Mouse (Mus musculus) kidney, adult 9 months (tissue): ENCODE measurements around the gene Colca2.

Source experiments
- DNase-seq: peaks from one replicate; pipeline ENCODE4 v3.0.0; 2022

Gene Colca2

DNA sequence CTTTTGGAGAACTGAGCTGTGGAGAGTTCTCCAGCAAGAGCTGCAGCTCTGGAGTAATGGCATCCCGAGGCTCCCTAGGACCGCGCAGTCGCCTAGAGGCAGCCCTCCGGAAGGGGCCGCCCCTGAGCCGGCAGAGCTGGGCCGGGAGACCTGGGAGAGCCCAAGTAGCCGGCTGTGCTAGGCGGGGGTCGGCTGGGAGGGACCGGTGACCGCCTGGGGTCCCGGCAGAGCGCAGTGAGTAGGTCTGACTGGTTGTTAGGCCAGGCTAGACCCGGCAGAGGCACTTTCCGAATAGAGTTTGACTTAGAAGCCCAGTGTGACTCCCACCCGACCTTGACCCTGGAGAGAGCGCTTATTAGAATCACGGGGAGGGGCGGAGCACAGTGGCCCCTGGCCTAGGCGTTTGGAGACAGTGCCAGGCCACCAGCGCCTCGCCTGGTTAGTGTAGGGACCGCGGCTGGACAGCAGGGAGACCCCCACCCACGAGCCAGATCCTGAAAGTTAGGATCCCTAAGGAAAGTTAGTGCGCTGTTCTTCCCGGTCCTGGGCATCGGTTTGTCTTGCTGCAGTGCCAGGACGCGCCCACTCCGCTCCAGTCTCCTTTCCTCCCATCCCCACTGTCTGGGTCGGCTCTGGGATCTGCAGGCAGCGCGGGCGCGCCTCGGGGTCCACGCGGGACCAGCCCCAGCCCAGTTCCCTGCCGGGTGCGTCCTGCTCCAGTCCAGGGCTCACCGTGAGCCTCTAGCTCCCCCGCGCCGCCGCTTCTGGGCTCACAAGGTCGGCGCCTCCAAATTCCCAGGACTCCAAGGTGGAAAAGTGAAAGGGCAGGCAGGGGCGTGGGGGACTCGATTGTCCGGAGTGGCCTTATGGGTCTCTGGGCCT lies at the start of gene Colca2:
Gene Colca2, minus strand, starts transcription at position 70 of the 882 bp plus-strand sequence.
- peak; percentile 77 for DNase-seq

DNA sequence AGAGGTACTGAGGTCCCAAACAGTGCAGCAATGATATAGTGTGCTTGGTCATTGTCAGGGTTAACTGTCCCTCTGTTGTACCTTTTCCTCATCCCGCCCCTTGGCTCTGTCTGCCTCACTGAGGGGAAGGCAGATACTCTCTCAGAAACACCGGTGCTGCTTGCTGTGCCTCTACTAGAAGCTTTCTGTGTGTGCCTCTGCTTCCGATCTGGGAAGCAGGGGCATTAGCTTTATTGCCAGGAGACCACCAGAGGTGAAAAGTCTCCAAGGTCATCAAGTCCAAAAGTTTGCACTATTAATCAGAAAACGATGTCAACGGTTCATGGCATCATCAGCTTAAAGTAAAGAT lies 49.2 kb upstream of the Colca2 start:
- DNase-seq, result no peak

DNA sequence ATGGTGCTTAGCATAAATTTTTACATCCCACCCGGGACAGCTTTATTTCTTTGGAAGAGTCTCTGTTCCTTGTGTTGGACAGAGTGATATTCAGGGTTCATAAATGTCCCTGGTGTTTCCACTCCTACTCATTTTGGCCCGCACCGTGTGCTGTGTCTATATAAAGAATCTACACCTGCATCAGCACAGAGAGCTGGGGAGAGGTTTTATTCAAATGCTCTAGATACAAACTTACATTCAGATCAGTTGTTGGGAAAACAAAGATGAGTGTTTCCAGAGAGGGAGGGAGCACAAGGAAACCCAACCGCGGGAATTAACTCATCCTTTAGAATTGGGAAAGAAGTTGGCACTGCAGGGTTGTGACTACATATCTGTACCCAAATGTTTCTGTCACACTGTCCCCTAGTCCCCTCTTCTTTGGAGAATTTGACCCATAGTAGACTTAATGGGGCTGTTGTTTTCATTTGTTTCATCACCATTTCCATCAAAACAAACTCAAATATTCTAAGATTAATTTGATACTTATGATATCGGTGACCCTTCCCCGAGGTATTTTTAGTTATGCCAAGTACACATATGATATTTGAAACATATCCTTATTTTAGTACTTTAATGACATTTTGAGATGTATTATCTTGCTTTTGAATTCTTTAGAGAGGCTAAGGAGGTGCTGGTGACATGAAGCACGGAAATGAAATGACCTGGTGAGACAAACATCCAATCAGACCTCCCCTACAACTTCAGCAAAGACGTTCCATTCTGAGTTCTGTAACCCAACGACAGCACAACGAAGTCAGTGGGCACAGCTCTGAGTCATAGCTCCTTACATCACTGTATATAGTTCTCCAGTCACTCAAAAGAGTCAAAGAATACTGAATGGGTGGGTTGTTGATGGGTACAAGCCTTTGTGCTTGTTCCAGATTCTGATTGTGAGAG lies 48.5 kb upstream of the Colca2 start:
- no peak for DNase-seq

DNA sequence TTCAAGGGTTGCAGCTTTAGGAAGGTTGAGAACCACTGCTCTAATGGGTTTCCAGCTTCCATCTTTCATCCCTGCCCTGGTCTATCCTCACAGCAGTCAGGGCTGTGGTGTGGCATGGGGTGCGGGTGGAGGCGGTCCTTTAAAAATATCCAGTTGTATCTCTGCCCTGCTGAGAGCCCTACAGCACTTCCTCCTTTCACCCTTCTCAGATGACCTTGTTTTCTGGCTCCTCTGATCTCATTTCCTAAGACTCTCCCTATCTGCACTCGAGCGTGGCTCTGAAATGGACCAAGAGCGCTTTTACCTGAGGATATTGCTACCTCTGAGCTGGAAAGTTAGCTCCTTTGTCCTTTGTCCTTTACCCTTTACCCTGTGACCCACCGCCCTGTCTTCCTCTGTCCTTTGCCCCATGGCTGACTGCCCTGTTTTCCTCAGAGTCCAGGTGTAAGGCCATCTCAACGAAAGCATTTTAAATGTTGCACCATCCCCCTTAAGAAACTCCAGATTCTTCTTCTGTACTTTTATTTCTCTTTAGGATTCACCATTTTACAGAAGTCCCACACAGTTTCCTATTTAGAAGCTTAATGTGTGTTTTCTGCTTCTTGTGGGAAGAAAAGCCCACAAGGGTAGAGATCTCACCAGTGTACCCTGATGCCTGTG lies 46.2 kb upstream of the Colca2 start:
- no peak for DNase-seq

DNA sequence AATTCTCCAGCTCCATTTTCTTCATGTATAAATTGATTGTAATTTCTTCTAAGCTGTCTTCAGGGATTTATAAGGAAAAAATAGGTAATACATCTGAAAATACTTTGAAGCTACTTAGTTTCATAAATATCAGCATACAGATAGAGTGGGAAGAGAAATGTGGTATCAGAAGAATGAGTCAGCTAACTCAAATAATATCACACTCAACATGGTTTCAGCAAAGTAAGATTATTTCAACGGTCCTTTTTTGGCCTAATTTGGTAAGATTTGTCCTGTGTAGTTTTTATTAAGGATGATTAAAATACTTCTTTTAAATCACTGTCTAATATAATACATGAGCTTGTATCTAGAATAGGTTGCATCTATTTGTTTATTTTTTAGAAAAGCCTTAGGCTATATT lies 41.7 kb upstream of the Colca2 start:
- DNase-seq, result no peak

DNA sequence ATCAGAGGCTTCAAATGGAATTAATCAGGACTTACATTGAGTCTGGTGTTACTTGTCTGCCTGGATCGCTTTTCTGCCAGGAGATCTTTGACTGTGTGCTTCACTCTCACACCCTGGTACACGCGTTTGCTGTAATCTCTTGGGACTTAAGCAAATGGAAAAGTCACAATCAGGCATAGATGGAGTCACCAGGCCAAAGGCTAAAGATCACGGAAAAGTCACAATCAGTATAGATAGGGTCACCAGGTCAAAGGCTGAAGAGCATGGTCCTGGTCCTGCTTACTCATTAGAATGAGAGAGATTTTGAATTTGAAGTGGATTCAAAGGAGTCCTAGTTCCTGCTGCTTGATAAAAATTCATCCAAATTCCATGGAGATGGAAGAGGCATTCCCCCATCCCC lies 39.9 kb upstream of the Colca2 start:
- DNase-seq, result no peak

DNA sequence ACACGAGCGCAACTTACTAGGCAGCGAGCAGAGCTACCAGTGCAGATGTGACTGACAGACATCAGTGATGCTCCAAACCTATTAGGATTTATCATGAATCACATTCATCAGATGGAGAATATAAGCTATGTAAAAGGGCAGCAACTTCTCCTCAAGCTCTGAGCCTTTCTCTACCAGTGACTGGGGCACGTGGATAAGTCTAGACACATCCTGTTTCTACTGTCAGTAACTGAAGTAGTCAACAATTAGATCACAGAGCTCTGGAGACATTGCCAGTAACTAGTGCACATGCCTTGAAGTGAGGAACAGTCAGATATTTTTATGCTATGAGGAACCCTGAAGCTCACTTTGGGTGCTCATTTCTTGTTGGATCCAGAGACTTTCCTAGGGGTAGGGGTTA lies 39.0 kb upstream of the Colca2 start:
- no peak for DNase-seq

DNA sequence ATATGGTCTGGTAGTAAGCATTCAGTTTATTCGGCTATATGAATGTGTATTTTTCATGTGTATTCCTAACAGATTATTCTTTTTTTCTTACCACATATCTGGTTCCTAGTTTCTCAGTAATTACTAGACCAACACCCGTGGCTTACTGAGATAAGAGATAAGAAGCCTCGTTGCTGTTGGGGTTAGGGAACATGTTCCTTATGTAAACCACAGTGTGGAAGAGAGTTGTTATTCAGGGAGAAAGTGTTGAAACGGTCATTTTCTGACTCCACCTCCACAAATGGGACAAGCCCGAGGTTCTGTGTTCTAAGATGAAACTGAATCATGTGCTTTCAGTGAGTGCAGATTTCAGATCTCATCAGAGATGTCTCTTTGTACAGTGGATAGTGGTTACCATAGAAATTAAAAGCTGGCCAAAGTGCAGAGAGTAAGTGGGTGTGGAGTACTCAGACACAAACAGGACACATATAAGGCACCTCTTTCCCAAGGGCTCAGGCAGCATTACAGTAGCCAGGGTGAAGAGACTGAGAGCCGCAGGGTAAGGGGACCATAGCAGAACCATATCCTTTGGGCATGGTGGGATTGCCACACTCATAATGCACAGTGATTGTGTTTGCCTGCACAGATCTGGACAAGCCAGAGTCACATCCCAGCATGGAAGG lies 37.2 kb upstream of the Colca2 start:
- DNase-seq, result no peak

DNA sequence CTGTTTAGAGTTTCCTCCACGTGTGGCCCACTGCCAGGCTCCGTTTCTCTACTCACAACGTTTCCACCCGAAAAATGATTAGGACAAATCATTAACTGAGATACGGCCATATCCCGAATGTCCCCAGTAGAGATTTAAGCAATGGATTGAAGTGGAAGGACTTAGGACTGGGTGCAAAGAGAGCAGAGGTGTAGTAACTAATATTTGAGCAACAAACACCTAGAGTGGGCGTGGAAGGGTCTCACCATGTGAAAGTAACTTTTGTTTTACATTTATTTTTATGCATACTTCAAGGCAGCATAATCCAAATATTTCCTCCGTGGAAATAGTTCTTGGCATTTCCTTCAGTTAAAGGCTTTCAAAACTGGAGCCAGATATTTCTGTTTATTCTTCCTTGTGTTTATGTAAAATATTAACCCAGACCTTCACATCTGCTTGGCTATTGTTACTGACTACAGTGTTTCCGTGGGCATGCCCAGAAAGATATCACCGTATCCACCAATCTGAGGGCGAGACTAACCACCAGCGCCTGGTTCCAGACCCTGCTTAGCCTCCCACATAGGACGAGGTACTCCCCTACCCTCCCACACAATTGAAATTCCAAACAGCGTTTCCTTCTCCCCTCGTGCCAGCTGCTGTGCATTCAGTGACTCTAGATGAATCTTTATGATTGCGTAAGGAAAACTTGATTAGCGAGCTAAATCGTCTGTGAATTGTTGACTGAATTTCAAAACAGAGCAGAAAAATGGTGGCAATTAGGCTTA lies 34.4 kb upstream of the Colca2 start:
- DNase-seq, result peak; percentile 4

DNA sequence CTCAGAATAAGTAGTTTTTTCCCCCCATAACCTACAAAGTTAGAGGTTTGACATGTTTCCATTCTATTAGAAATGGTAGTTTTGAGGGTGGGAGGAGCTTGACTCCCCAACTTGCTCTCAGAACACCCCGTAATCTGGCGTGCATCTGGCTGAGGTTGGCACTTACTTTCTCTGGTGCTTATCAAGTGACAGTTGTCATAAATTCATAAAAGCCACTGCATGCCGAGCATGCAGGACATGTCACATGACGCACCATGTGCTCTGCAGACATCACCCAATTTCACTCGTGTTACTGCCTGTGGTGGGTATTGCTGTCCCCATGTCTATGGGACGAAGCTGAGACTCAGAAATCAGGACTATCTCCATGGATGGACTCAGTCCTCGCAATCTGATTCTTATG lies 32.1 kb upstream of the Colca2 start:
- DNase-seq, result no peak

DNA sequence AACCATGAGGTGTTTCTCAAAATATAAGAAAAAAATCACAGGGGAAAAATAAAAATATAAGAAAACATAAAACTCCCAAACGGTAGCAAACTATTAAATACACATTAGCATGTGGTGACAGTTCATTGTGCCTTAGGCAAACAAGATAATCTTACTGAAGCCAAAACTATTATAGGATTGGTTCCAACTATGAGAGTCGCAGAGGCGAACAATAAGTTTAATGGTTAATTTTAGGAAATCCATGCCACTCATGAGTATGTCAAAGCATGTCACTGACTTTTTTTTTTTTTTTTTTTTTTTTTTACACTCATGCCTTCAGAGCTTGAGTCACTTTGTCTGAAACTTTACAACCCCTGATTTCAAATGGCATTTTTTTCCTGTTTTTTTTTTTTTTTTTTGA lies 28.0 kb upstream of the Colca2 start:
- no peak for DNase-seq

DNA sequence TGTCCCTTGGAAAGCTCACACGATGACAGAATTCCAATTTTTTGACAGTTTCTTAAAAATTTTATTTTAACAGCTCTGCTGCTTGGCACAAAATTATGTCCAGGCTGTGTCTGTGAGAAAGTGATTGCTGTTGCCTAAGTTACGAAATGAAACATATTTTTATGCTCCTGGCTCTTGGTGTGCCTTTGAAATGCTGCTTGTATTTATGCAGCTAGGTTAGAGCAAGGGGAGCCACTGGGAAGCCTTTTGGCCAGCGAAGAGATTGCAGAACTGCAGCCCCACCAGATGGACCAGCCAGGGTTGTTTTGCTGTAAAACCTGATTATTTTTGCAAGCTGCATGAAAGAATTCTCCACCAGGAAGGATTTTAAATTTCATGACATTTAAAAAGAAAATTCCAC lies 26.8 kb upstream of the Colca2 start:
- DNase-seq, result no peak

DNA sequence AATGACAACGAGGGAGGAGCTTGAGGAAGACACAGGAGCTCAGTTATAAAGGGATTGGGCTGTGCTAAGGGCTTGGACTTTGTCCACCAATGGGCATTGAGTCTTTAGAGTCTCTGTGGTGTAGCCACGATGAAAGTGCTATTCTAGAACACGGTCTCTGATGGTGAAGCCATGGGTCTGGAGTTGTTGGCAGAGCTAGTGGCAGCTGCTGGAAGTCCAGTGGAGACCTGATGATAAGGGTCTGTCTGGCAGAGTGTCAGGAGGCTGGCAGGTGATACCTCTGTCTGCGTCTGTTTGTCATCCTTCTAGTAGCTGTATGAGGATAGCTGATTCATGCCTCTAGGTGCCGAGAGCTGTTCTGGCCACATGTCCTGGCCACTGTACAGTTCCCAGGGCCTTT lies 25.6 kb upstream of the Colca2 start:
- no peak for DNase-seq

DNA sequence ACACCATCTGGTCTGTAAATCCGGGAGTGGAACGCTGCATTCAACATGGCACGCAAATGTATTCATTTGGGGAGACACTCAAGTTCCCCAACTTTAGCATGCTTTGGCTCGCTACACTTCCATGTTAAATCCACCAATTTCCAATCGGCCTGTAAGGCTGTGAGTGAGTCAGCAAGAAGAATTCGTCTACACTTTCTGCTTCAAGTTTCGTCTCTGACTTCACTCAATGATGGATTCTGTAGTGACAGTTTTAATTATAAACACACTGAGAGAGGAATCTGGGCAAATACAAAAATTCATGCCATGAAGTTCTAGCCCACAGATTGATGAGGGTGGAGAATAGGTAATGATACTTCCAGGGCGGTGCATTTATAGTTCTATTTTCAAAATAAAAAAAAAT lies 15.2 kb upstream of the Colca2 start:
- DNase-seq, result no peak

DNA sequence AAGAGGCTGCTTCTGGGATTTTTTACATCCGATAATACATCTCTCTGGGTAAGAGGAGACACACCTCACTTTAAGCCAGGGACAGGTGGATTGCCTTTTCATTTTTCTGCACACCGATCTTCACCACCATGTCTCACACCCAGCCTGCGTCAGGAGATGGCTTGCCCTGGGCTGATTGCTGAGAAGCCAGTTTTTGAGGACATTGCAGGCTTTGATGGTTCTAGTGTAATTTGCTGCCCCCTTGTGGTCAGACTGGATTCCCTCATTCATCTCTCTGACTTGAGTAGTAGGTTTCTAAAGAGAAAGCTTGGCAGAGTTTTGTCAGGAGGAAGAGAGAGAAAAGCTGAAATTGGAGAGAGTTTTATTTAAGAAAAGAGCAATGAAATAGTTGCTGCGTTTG lies 14.3 kb upstream of the Colca2 start:
- peak; percentile 85 for DNase-seq

DNA sequence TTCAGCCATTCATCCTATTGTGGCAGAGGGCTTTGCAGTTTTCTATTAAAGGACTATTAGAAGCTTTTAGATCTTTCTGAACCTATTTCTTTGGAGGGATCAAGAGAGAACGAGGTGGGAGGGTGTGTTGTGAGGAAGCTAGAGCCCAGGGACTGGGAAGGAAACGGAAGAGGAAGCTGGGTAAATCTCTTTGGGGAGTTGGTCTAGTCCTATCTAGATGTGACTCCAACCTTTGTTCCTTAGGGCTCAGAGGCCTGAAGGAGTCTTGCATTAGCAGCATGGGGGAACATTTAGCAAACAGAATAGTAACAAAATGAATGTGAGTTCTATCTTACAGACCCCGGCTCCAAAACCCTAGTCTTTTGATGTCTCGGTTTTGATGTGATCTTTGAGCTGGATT lies 12.6 kb upstream of the Colca2 start:
- DNase-seq, result no peak

DNA sequence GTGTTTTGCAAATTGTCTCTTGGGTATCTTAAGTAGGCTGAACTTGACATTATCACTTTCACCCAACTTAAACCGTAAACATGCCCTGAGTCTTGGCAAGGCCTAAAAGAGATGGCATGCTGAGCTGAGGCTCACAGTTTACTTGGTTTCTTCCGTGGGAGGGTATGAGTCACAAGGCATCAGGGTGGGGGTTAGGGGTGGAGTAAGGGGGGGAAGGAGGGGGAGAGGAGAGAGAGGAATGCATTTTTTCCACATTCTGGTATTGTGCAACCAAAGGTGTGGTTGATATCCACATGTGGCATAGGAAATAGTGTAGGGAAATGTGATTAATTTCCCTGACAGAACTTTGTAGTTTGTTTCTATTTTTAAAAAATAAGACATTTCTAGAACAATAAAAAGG lies 7.7 kb upstream of the Colca2 start:
- no peak for DNase-seq

DNA sequence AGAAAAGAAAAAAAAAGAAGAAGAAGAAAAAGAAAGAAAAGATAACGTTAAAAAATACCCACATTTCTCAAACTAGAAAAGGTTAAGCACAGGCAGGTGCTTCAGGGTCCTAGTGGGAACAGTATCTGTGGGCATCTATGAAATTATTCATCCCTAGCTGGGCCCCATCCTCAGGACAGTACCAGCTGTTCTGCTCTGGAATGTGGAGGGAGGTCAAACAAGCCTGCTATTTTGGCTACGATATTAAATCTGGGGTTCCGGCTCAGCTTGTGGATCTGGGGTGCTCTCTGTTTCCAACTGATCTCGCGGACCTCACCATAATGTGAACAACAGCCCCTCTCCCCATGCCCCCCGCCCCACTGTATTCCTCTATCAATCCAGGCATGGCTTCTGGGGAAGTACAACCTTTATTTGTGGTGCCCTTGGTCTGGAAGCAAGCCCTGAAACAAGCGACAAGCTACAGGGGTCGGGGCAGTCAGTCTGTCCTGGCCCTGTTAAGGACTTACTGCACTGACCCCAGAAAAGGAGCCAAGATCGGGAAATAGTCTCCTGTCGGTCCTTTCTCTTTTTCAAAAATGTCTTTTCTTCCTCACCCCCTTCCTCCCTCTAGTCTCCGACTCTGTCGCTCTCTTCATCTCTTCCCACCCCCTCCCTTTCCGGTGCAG lies 403 bp downstream of the Colca2 start:
- DNase-seq, result no peak

DNA sequence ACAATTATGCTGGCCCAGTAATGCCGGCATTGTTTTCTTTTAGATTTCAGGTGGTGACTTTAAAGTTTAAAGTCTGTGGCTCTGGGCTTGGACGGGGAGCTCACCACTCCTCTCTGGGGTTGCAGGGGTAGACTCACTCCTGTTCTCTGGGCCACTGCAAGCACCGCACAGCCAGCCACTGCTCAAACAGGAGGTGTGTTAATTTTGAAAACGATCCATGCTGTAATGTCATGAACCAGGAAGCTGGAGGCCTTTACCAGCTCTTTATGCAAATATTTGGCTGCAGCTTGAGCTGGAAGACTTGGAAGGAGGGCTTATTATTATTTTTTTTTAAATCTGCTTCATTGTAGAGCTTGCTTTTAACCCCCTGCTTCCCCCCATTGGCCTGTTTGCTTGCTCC lies 3.7 kb downstream of the Colca2 start:
- DNase-seq, result no peak

DNA sequence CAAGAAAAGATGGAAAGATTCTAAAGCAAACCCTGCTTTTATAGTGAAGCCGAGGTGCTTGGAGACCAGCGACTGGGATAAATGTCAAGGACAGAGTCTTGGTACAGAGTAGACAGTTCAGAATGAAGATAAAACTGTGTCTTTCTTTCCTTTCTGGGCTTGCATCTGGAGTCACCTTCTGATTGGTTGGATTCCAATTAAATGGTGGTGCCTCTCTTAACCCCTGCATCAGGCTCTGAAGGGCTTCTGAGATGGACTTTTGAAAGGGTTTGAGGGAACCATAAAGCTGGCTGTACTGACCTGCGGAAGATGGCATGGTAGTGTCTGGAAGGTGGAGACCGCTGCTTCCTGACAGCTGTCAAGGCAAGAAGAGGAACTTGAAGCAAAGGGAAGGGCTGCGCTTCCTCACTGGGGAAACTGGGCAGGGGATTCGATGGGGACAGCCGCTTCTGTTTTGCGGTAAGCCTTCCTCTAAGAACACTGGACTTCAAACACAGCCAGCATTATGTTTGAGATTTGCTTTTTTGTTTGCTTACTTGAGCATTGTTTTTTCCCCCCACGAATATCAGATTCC lies 4.7 kb downstream of the Colca2 start:
- no peak for DNase-seq

DNA sequence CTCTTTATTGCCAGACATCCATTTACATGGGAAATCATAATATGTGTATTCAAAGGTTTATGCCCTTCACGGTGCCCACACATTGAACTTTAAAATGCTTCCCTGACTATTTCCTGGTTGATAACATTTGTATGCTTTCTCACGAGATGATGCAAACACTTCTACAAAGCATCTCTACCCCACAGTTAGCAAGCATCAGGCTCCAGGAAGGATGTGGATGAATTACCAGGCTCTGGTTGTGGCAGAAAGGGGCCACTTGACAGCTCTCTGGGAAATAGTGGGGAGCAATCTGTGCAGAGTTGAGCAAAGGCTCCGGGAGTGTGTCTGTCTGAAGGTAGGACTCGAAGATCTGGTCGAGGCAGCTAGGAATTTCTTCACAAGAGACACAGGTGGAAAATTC lies 6.3 kb downstream of the Colca2 start:
- no peak for DNase-seq
